Mouse (Mus musculus) C3H10T1/2 (cell line): ENCODE results near the gene Alg10b. TPM values are rescaled to one million over a fixed set of nuclear protein-coding genes. Genes with fewer than 3 reads are reported as not detected.

Experiments used
- polyA plus RNA-seq, 2 experiments: library from polyadenylated mRNA; unstranded; fragments of >200 nt; fragmentation: generic; extraction: Trizol; gene quantifications; one replicate each; pipeline ENCODE4 v1.2.1; 2012; ENCODE audit warnings: missing spikeins in 2 of 2

Gene Alg10b
- 1 to 10 TPM; 1.1 to 8.7 TPM for polyA plus RNA-seq

GRCm38 (mm10) chr15:90223969-90224750 lies at the start of gene Alg10b:
Alg10b (plus strand) TSS chr15:90224311.

